Mouse (Mus musculus): ENCODE results near the gene Gnb5. TPM values are rescaled to one million over a fixed set of nuclear protein-coding genes. Genes with fewer than 3 reads are reported as not detected.
"Not testable (repeated sequence)": the region's sequence is repeated elsewhere in the genome, so short reads cannot be mapped to it uniquely, and the experiment has no call there.

The Gnb5 gene
- polyA plus RNA-seq, 1 experiment from 2014 or later, result 1.8 TPM

DNA sequence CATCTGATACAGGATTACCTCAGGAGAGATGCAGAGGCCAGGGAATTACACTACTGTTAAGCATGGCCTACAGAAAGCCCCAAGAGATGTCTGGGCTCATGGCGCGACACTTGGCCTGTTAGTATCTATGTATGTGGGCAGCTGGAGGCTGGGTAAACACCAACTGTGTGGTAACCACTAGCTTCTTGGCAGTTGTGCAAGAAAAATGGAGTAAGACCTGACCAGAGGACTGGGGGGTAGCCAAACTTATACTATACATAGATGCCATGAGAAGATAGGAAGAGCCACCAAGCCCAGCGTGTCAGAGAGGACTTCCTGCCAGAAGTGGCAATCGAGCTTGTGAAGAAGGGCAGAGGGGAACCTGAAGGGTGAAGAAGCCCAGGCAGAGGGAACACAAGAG, 56.1 kb downstream of the Gnb5 start:
- H3K36me3 ChIP-seq, result no peaks in the 10 kb centered on the region
- H3K4me3 ChIP-seq (replicated peaks), result no peak overlapping the region
- H3K4me1 ChIP-seq (replicated peaks), result no peaks in the 10 kb centered on the region
- no peak overlapping the region for H3K9ac ChIP-seq
- H3K4me2 ChIP-seq, result no peak overlapping the region
- DNase-seq (no peak), ATAC-seq (ENCODE audit: low read depth) (peak; percentile 52; the same call in 1 of the 2 replicates)
- H3K27me3 ChIP-seq, result no peaks in the 10 kb centered on the region
- no peak overlapping the region for H3K27ac ChIP-seq
- no peaks in the 10 kb centered on the region for H3K9me3 ChIP-seq (replicated peaks)
- 63% methylated on average over 4 of the region's 4 CpGs for WGBS (ENCODE audit: insufficient replicate concordance)

- no peak for DNase-seq
- H3K4me3 ChIP-seq (replicated peaks), result no peak overlapping the region
- H3K36me3 ChIP-seq, result no peaks in the 10 kb centered on the region
- H3K9me3 ChIP-seq (replicated peaks), result no peaks in the 10 kb centered on the region
- no peak overlapping the region for H3K27ac ChIP-seq
- ATAC-seq (ENCODE audit: low read depth), result no peak
- no peak overlapping the region for H3K9ac ChIP-seq
- WGBS (ENCODE audit: insufficient replicate concordance), result 71% methylated on average over 5 of the region's 5 CpGs
- H3K4me1 ChIP-seq (replicated peaks), result no peaks in the 10 kb centered on the region
- no peaks in the 10 kb centered on the region for H3K27me3 ChIP-seq
- H3K4me2 ChIP-seq, result no peak overlapping the region
These were observed 56.9 kb downstream of the Gnb5 start for GRCm38 (mm10) chr9:75363001-75363400.

- ATAC-seq (ENCODE audit: low read depth); H3K4me2 ChIP-seq; H3K4me3 ChIP-seq (replicated peaks); DNase-seq; H3K27ac ChIP-seq; H3K9ac ChIP-seq; H3K9me3 ChIP-seq (replicated peaks); H3K4me1 ChIP-seq (replicated peaks); H3K27me3 ChIP-seq; H3K36me3 ChIP-seq: not testable (repeated sequence)
- 57% methylated on average over 7 of the region's 7 CpGs for WGBS (ENCODE audit: insufficient replicate concordance)
These were observed 57.6 kb downstream of the Gnb5 start for GRCm38 (mm10) chr9:75363702-75364101.

DNA sequence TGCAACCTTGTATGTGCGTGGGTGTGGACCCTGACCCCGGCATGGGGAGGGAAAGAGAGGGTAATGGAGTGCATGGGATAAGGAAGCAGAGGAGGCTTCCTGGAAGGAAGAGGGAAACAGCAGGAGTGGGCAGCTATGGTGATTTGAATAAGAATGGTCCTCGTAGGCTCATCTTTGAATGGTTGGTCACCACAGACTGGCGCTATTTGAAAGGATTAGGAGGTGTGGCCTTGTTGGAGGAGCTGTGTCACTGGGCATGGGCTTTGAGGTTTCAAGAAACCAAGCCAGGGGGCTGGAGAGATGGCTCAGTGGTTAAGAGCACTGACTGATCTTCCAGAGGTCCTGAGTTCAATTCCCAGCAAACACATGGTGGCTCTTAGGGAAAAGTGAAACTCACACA, 59.1 kb downstream of the Gnb5 start:
- Histone ChIP-seq H3K9me3 (replicated peaks) (no peaks in the 10 kb centered on the region), H3K4me1 (replicated peaks) (no peaks in the 10 kb centered on the region), H3K36me3 (no peaks in the 10 kb centered on the region), H3K27ac (no peak overlapping the region), H3K9ac (no peak overlapping the region), H3K4me3 (replicated peaks) (no peak overlapping the region), H3K4me2 (no peak overlapping the region), H3K27me3 (no peaks in the 10 kb centered on the region)
- no peak for DNase-seq
- 60% methylated on average over 4 of the region's 4 CpGs for WGBS (ENCODE audit: insufficient replicate concordance)
- ATAC-seq (ENCODE audit: low read depth), result no peak

GRCm38 (mm10) chr9:75366191-75366590, 60.1 kb downstream of the Gnb5 start:
- ATAC-seq (ENCODE audit: low read depth) (no peak), DNase-seq (no peak)
- Histone ChIP-seq H3K4me2 (no peak overlapping the region), H3K4me1 (replicated peaks) (no peaks in the 10 kb centered on the region), H3K27me3 (no peaks in the 10 kb centered on the region), H3K27ac (no peak overlapping the region), H3K4me3 (replicated peaks) (no peak overlapping the region), H3K9ac (no peak overlapping the region), H3K36me3 (no peaks in the 10 kb centered on the region), H3K9me3 (replicated peaks) (no peaks in the 10 kb centered on the region)
- 64% methylated on average over 5 of the region's 5 CpGs for WGBS (ENCODE audit: insufficient replicate concordance)

- Histone ChIP-seq H3K27me3 (no peaks in the 10 kb centered on the region), H3K36me3 (no peaks in the 10 kb centered on the region), H3K4me3 (replicated peaks) (no peak overlapping the region), H3K27ac (no peak overlapping the region), H3K9ac (no peak overlapping the region), H3K9me3 (replicated peaks) (no peaks in the 10 kb centered on the region), H3K4me2 (no peak overlapping the region), H3K4me1 (replicated peaks) (no peaks in the 10 kb centered on the region)
- ATAC-seq (ENCODE audit: low read depth), result no peak
- 46% methylated on average over 3 of the region's 3 CpGs for WGBS (ENCODE audit: insufficient replicate concordance)
- DNase-seq, result no peak
These were observed 62.7 kb downstream of the Gnb5 start for GRCm38 (mm10) chr9:75368779-75369178.

GRCm38 (mm10) chr9:75375606-75376005, 69.5 kb downstream of the Gnb5 start:
- ATAC-seq (ENCODE audit: low read depth) (no peak), DNase-seq (no peak)
- no peak overlapping the region for H3K4me3 ChIP-seq (replicated peaks)
- H3K27ac ChIP-seq, result no peak overlapping the region
- H3K27me3 ChIP-seq, result no peaks in the 10 kb centered on the region
- H3K9ac ChIP-seq, result no peak overlapping the region
- H3K4me2 ChIP-seq, result no peak overlapping the region
- no peaks in the 10 kb centered on the region for H3K4me1 ChIP-seq (replicated peaks)
- H3K36me3 ChIP-seq, result no peaks in the 10 kb centered on the region
- WGBS (ENCODE audit: insufficient replicate concordance), result 78% methylated on average over 9 of the region's 9 CpGs
- no peaks in the 10 kb centered on the region for H3K9me3 ChIP-seq (replicated peaks)

GRCm38 (mm10) chr9:75376428-75376827, 70.3 kb downstream of the Gnb5 start:
- Histone ChIP-seq H3K27me3 (no peaks in the 10 kb centered on the region), H3K4me2 (no peak overlapping the region), H3K36me3 (no peaks in the 10 kb centered on the region), H3K9ac (no peak overlapping the region), H3K4me3 (replicated peaks) (no peak overlapping the region), H3K27ac (no peak overlapping the region), H3K9me3 (replicated peaks) (no peaks in the 10 kb centered on the region), H3K4me1 (replicated peaks) (no peaks in the 10 kb centered on the region)
- WGBS (ENCODE audit: insufficient replicate concordance), result 46% methylated on average over 1 of the region's 1 CpGs
- ATAC-seq (ENCODE audit: low read depth), result no peak
- no peak for DNase-seq

DNA sequence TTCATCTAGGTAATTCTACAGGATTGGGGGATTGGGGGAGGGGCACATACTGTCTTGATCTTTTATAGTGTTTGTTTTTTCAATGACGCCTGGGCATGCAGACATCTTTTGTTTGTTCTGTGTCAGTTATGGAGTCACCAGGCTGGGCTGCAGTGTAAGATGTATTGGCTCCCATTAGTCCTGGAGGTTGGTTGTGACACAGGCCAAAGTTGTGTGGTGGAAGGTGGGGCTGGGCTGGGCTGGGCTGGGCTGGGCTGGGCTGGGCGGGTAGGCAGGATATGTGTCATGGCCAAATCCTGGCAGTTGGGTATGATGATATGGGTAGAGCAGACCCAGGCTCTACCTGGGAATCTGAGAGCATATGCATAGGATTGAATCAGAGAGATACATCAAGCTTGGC, 72.7 kb downstream of the Gnb5 start:
- Histone ChIP-seq H3K4me3 (replicated peaks) (no peak overlapping the region), H3K27ac (no peak overlapping the region), H3K4me2 (no peak overlapping the region), H3K9me3 (replicated peaks) (no peaks in the 10 kb centered on the region), H3K36me3 (no peaks in the 10 kb centered on the region), H3K27me3 (no peaks in the 10 kb centered on the region), H3K4me1 (replicated peaks) (no peaks in the 10 kb centered on the region), H3K9ac (no peak overlapping the region)
- 49% methylated on average over 2 of the region's 2 CpGs for WGBS (ENCODE audit: insufficient replicate concordance)
- DNase-seq, result no peak
- no peak for ATAC-seq (ENCODE audit: low read depth)

GRCm38 (mm10) chr9:75382825-75383224, 76.7 kb downstream of the Gnb5 start:
- no peak overlapping the region for H3K4me2 ChIP-seq
- WGBS (ENCODE audit: insufficient replicate concordance), result 76% methylated on average over 14 of the region's 14 CpGs
- no peak overlapping the region for H3K27ac ChIP-seq
- H3K9me3 ChIP-seq (replicated peaks), result no peaks in the 10 kb centered on the region
- DNase-seq, result no peak
- peaks cover 9% of the 10 kb centered on the region; the same call in 1 of the 2 replicates for H3K36me3 ChIP-seq
- no peaks in the 10 kb centered on the region for H3K4me1 ChIP-seq (replicated peaks)
- H3K9ac ChIP-seq, result no peak overlapping the region
- no peak overlapping the region for H3K4me3 ChIP-seq (replicated peaks)
- no peaks in the 10 kb centered on the region for H3K27me3 ChIP-seq
- ATAC-seq (ENCODE audit: low read depth), result no peak

DNA sequence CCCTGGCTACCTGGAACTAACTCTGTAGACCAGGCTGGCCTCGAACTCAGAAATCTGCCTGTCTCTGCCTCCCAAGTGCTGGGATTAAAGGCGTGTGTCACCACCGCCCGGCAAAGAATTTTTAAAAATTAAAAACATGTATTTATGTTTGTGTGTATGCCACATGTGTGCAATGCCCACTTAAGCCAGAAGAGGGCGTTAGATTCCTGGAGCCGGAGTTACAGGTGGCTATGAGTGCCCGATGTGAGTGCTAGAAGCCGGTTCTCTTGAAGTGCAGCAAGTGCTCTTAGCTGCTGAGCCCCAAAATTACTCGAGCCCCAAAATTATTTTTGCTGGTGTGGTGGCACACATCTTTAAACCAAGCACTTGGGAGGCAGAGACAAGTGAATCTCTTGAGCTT, 77.7 kb downstream of the Gnb5 start:
- 64% methylated on average over 9 of the region's 9 CpGs for WGBS (ENCODE audit: insufficient replicate concordance)
- Histone ChIP-seq H3K9ac (no peak overlapping the region), H3K4me1 (replicated peaks) (no peaks in the 10 kb centered on the region), H3K27me3 (no peaks in the 10 kb centered on the region), H3K27ac (no peak overlapping the region), H3K4me3 (replicated peaks) (no peak overlapping the region), H3K36me3 (peaks cover 16% of the 10 kb centered on the region), H3K9me3 (replicated peaks) (no peaks in the 10 kb centered on the region), H3K4me2 (no peak overlapping the region)
- DNase-seq, result no peak
- ATAC-seq (ENCODE audit: low read depth), result no peak

GRCm38 (mm10) chr9:75384337-75384962, 78.4 kb downstream of the Gnb5 start:
- Histone ChIP-seq H3K4me2 (no peak overlapping the region), H3K27me3 (no peaks in the 10 kb centered on the region), H3K27ac (no peak overlapping the region), H3K9ac (no peak overlapping the region), H3K9me3 (replicated peaks) (no peaks in the 10 kb centered on the region), H3K4me3 (replicated peaks) (no peak overlapping the region), H3K36me3 (peaks cover 22% of the 10 kb centered on the region), H3K4me1 (replicated peaks) (no peaks in the 10 kb centered on the region)
- WGBS (ENCODE audit: insufficient replicate concordance), result 71% methylated on average over 3 of the region's 3 CpGs
- no peak for DNase-seq
- ATAC-seq (ENCODE audit: low read depth), result 0 out of 2 replicates have a peak, but pooled peaks have one; percentile 18
